Mouse (Mus musculus) left cerebral cortex, adult 9 months (tissue): Measurements from ENCODE around the gene Neo1.

Source experiments
- DNase-seq, 2 experiments: peaks; one replicate each; pipeline ENCODE4 v3.0.0; 2022; ENCODE audit warnings: low spot score in 2 of 2

Gene Neo1

GRCm38 (mm10) chr9:58859080-58859635 lies 177.1 kb downstream of the Neo1 start:
- DNase-seq = no peak

- DNase-seq = no peak
These were observed 181.3 kb downstream of the Neo1 start for GRCm38 (mm10) chr9:58854931-58855330.

GRCm38 (mm10) chr9:58849576-58850315 lies 186.5 kb downstream of the Neo1 start:
- no peak for DNase-seq

GRCm38 (mm10) chr9:58847676-58848075 lies 188.6 kb downstream of the Neo1 start:
- no peak for DNase-seq

- DNase-seq = no peak
These were observed 189.2 kb downstream of the Neo1 start for GRCm38 (mm10) chr9:58847008-58847407.

- DNase-seq = no peak
These were observed 191.6 kb downstream of the Neo1 start for GRCm38 (mm10) chr9:58844597-58844996.

- DNase-seq = no peak
These were observed 194.6 kb downstream of the Neo1 start for GRCm38 (mm10) chr9:58841655-58842054.

GRCm38 (mm10) chr9:58838504-58838903 lies 197.7 kb downstream of the Neo1 start:
- DNase-seq = no peak

GRCm38 (mm10) chr9:58837174-58837573 lies 199.1 kb downstream of the Neo1 start:
- no peak for DNase-seq

GRCm38 (mm10) chr9:58832939-58833338 lies 203.3 kb downstream of the Neo1 start:
- no peak for DNase-seq

- no peak for DNase-seq
These were observed 206.6 kb downstream of the Neo1 start for GRCm38 (mm10) chr9:58829627-58830026.
